ENCODE assay signal across 10 mouse cellular contexts in the genomic region with DNA sequence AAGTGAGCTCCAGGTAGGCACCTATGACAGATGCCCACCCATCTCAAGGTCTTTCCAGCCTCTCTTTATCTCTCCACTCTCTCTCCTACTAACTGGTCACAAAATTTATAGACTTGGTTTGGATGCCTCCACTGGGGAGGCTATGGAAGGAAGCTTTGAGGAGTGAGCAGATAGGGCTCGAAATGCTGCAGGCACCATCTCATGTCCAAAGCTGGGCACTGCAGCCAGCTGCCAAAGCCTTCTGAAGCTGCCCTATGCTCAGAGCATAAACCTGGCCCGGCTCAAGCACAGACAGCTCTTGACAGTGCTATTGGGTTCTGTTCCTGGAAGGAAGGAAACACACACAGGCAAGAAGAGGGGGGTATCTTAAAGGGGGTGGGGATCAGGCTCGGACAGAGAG.
DNase-seq lines count a peak whose midpoint lies in the region; ATAC-seq and TF ChIP-seq lines count a peak whose summit lies in the region.
"Had no signal": no experiment of that assay in that cellular context is flagged by ENCODE, and none has a peak within 500 bp of the region (broad histone marks: within the 10 kb centered on the region; RNA-seq: fewer than 3 reads in every experiment).

No protein-coding gene starts in this region.

- ATAC-seq in hindbrain, embryonic 16.5 days: peak; percentile 71; the same call in 1 of the 2 replicates
- ATAC-seq in hindbrain, embryonic 13.5 days (ENCODE audit: low FRiP score): no peak
- ATAC-seq in lung, postnatal 0 days: no peak
- peak; percentile 48 for ATAC-seq in neural tube, embryonic 15.5 days (ENCODE audit: low FRiP score)

- H3K9me3 ChIP-seq in hindbrain, embryonic 16.5 days (ENCODE audit: control insufficient read depth, low read length): no peaks in the 10 kb centered on the region
- H3K9me3 ChIP-seq in hindbrain, embryonic 13.5 days: no peaks in the 10 kb centered on the region
- no peaks in the 10 kb centered on the region for H3K9me3 ChIP-seq in lung, postnatal 0 days (ENCODE audit: low read length)
- H3K9me3 ChIP-seq in neural tube, embryonic 15.5 days (replicated peaks): no peaks in the 10 kb centered on the region
- H3K9me3 ChIP-seq: embryonic facial prominence, embryonic 15.5 days; kidney, embryonic 15.5 days; stomach, embryonic 15.5 days had no signal

- TF ChIP-seq CTCF in lung, postnatal 0 days (IDR thresholded peaks at IDR 0.05): peak; percentile 18; the same call in 1 of the 2 replicates
- TF ChIP-seq CTCF in cortical plate, adult 2 months (IDR thresholded peaks at IDR 0.05; ENCODE audit: extremely low read depth, insufficient read depth, low read length): peak; percentile 66

- no peak overlapping the region for H3K9ac ChIP-seq in hindbrain, embryonic 16.5 days (ENCODE audit: low read depth, low read length)
- no peak overlapping the region for H3K9ac ChIP-seq in hindbrain, embryonic 13.5 days
- no peak overlapping the region for H3K9ac ChIP-seq in lung, postnatal 0 days (replicated peaks; ENCODE audit: low read depth)
- H3K9ac ChIP-seq in neural tube, embryonic 15.5 days (replicated peaks): no peak overlapping the region
- H3K9ac ChIP-seq: embryonic facial prominence, embryonic 15.5 days; kidney, embryonic 15.5 days; stomach, embryonic 15.5 days had no signal

- peaks cover 3% of the 10 kb centered on the region; the same call in 1 of the 2 replicates for H3K4me1 ChIP-seq in hindbrain, embryonic 16.5 days (ENCODE audit: control insufficient read depth, insufficient read depth, low read depth, low read length)
- peaks cover 14% of the 10 kb centered on the region for H3K4me1 ChIP-seq in hindbrain, embryonic 13.5 days (replicated peaks)
- no peaks in the 10 kb centered on the region for H3K4me1 ChIP-seq in lung, postnatal 0 days (ENCODE audit: insufficient read depth, low read depth, low read length)
- H3K4me1 ChIP-seq in cortical plate, adult 2 months (ENCODE audit: control insufficient read depth, insufficient read depth, low read length): peaks cover 10% of the 10 kb centered on the region
- peaks cover 14% of the 10 kb centered on the region; the same call in 1 of the 2 replicates for H3K4me1 ChIP-seq in neural tube, embryonic 15.5 days
- H3K4me1 ChIP-seq: embryonic facial prominence, embryonic 15.5 days; stomach, embryonic 15.5 days had no signal

- no peak for TF ChIP-seq POLR2A in cortical plate, adult 2 months (IDR thresholded peaks at IDR 0.05; ENCODE audit: extremely low read depth, insufficient read depth, low read length)

- no peaks in the 10 kb centered on the region for H3K36me3 ChIP-seq in hindbrain, embryonic 16.5 days (ENCODE audit: control insufficient read depth, insufficient read depth, low read length)
- H3K36me3 ChIP-seq in hindbrain, embryonic 13.5 days: no peaks in the 10 kb centered on the region
- H3K36me3 ChIP-seq in lung, postnatal 0 days (ENCODE audit: insufficient read depth, low read length): no peaks in the 10 kb centered on the region
- H3K36me3 ChIP-seq in neural tube, embryonic 15.5 days: 0 out of 2 replicates have a peak, but pooled peaks cover 4% of the 10 kb centered on the region
- H3K36me3 ChIP-seq: embryonic facial prominence, embryonic 15.5 days; stomach, embryonic 15.5 days had no signal

- no peak overlapping the region for H3K4me3 ChIP-seq in hindbrain, embryonic 16.5 days (ENCODE audit: low read length)
- no peak overlapping the region for H3K4me3 ChIP-seq in hindbrain, embryonic 13.5 days
- no peak overlapping the region for H3K4me3 ChIP-seq in lung, postnatal 0 days (ENCODE audit: low read depth, low read length)
- no peak overlapping the region for H3K4me3 ChIP-seq in cortical plate, adult 2 months (ENCODE audit: insufficient read depth, low read length)
- H3K4me3 ChIP-seq in neural tube, embryonic 15.5 days (replicated peaks): no peak overlapping the region
- H3K4me3 ChIP-seq: embryonic facial prominence, embryonic 15.5 days; kidney, embryonic 15.5 days; stomach, embryonic 15.5 days had no signal

- H3K27me3 ChIP-seq in hindbrain, embryonic 16.5 days (replicated peaks; ENCODE audit: control insufficient read depth, insufficient read depth, low read length): no peaks in the 10 kb centered on the region
- H3K27me3 ChIP-seq in hindbrain, embryonic 13.5 days: no peaks in the 10 kb centered on the region
- H3K27me3 ChIP-seq in lung, postnatal 0 days (replicated peaks; ENCODE audit: insufficient read depth, low read length): no peaks in the 10 kb centered on the region
- H3K27me3 ChIP-seq in neural tube, embryonic 15.5 days (replicated peaks): no peaks in the 10 kb centered on the region
- H3K27me3 ChIP-seq: embryonic facial prominence, embryonic 15.5 days; kidney, embryonic 15.5 days; stomach, embryonic 15.5 days had no signal

- no peak overlapping the region for H3K4me2 ChIP-seq in hindbrain, embryonic 16.5 days (ENCODE audit: low read length)
- no peak overlapping the region for H3K4me2 ChIP-seq in hindbrain, embryonic 13.5 days
- no peak overlapping the region for H3K4me2 ChIP-seq in lung, postnatal 0 days (replicated peaks; ENCODE audit: low read depth, low read length)
- H3K4me2 ChIP-seq in neural tube, embryonic 15.5 days: no peak overlapping the region
- H3K4me2 ChIP-seq: embryonic facial prominence, embryonic 15.5 days; kidney, embryonic 15.5 days; stomach, embryonic 15.5 days had no signal

- no peak for TF ChIP-seq EP300 in lung, postnatal 0 days (IDR thresholded peaks at IDR 0.05)

- DNase-seq in lung, postnatal 0 days (ENCODE audit: low spot score): no peak
- DNase-seq in lung, postnatal 4 days: no peak
- no peak for DNase-seq in gastrocnemius, postnatal 25 days

- H3K27ac ChIP-seq in hindbrain, embryonic 16.5 days (ENCODE audit: low read depth, low read length): no peak overlapping the region
- H3K27ac ChIP-seq in hindbrain, embryonic 13.5 days: no peak overlapping the region
- H3K27ac ChIP-seq in lung, postnatal 0 days (ENCODE audit: low read length): no peak overlapping the region
- H3K27ac ChIP-seq in cortical plate, adult 2 months (ENCODE audit: insufficient read depth, low read length): no peak overlapping the region
- no peak overlapping the region for H3K27ac ChIP-seq in neural tube, embryonic 15.5 days (replicated peaks)
- H3K27ac ChIP-seq: embryonic facial prominence, embryonic 15.5 days; kidney, embryonic 15.5 days; stomach, embryonic 15.5 days had no signal

- 85% methylated on average over 3 of the region's 3 CpGs for WGBS in hindbrain, embryonic 16.5 days
- 92% methylated on average over 3 of the region's 3 CpGs for WGBS in hindbrain, embryonic 13.5 days
- 86% methylated on average over 3 of the region's 3 CpGs for WGBS in lung, postnatal 0 days
- WGBS in neural tube, embryonic 15.5 days: 85% methylated on average over 3 of the region's 3 CpGs

Comparison
In these comparisons a context has a peak if more than half of its experiments do, and no peak if none do; other contexts are left out.
1. ATAC-seq: peak in hindbrain, embryonic 16.5 days (single experiment) and neural tube, embryonic 15.5 days (single experiment); none in hindbrain, embryonic 13.5 days (single experiment) and lung, postnatal 0 days (single experiment).